Mouse (Mus musculus): ENCODE results near the gene Unc79. TPM values are rescaled to one million over a fixed set of nuclear protein-coding genes. Genes with fewer than 3 reads are reported as not detected.
A peak's percentile ranks its signal among the peaks of the same experiment; 100 is the strongest.

Gene Unc79
- polyA plus RNA-seq, 1 experiment from 2014 or later = 8.3 TPM

DNA sequence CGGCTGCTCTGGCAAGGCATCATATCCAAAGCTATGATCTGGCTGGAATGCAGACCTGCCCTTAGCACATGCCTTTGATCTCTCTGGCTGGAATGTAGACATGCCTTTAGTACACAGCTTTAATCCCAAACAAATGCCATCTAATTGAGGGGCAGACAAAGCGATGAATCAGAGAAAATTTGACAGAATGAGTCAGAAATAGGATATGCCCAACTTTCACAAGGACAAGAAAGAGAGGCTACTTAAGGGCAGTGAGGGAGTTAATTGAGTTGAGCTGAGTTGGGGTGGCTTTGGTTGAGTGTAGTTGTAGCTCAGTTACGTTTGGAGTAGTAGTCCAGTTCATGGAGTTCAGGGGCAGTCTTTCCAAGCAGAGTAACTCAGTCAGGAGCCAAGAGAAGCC is 12.4 kb downstream of the Unc79 start:
- ATAC-seq = no peak
- Histone ChIP-seq H3K4me2 (replicated peaks) (no peak overlapping the region), H3K36me3 (no peaks in the 10 kb centered on the region), H3K4me1 (replicated peaks) (peaks cover 6% of the 10 kb centered on the region; the same call in 1 of the 2 replicates), H3K27me3 (no peaks in the 10 kb centered on the region), H3K9me3 (no peaks in the 10 kb centered on the region), H3K4me3 (replicated peaks) (no peak overlapping the region), H3K27ac (no peak overlapping the region), H3K9ac (replicated peaks) (no peak overlapping the region)
- WGBS = 74% methylated on average over 3 of the region's 3 CpGs

DNA sequence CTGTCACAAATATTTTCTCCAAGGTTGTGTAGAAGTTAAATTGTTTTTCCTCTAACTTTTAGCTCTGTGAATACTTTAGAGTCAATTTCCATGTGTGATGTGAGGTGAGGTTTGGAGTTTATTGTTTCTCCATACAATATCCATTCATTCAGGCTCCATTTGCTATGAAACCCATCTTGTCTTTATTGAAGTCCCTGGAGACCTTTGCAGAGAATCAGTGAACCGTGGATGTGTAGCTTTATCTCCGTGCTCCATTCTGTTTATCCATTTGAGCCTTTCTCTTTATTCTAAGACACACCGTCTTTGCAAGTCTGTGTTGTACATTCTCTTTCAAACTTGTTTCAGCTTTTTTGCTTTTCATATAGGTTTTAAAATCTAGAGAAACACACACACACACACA is 15.8 kb downstream of the Unc79 start:
- 7% methylated on average over 3 of the region's 3 CpGs for WGBS
- H3K4me3 ChIP-seq (replicated peaks) = no peak overlapping the region
- H3K9ac ChIP-seq (replicated peaks) = no peak overlapping the region
- H3K27ac ChIP-seq = no peak overlapping the region
- no peaks in the 10 kb centered on the region for H3K9me3 ChIP-seq
- H3K27me3 ChIP-seq = no peaks in the 10 kb centered on the region
- no peaks in the 10 kb centered on the region for H3K36me3 ChIP-seq
- ATAC-seq = no peak
- H3K4me1 ChIP-seq (replicated peaks) = peaks cover 13% of the 10 kb centered on the region
- H3K4me2 ChIP-seq (replicated peaks) = no peak overlapping the region

DNA sequence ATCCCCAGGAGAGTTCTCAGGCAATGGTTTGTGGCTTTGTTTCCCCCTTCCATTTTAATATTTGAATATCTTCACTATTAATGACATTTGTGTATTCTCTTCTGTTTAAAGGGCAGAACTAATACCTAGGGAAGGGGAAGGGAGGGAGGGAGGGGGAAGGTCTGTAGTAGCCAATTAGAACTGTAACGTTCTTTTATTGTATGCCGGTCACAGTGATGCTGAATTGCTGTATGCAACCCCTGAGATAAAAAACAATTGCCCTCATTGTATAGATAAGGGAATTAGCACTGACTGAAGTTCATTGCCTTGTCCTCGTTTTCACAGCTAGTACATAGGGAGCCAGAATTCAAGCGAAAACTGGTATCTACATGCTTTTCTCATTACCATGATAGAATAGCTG is 31.9 kb downstream of the Unc79 start:
- no peak overlapping the region for H3K9ac ChIP-seq (replicated peaks)
- peaks cover 34% of the 10 kb centered on the region for H3K4me1 ChIP-seq (replicated peaks)
- H3K36me3 ChIP-seq = no peaks in the 10 kb centered on the region
- ATAC-seq = peak; percentile 62; the same call in 1 of the 2 replicates
- H3K27me3 ChIP-seq = no peaks in the 10 kb centered on the region
- H3K4me3 ChIP-seq (replicated peaks) = no peak overlapping the region
- peak overlapping the region; percentile 67 for H3K27ac ChIP-seq
- no peak overlapping the region for H3K4me2 ChIP-seq (replicated peaks)
- no peaks in the 10 kb centered on the region for H3K9me3 ChIP-seq
- 35% methylated on average over 4 of the region's 4 CpGs for WGBS

DNA sequence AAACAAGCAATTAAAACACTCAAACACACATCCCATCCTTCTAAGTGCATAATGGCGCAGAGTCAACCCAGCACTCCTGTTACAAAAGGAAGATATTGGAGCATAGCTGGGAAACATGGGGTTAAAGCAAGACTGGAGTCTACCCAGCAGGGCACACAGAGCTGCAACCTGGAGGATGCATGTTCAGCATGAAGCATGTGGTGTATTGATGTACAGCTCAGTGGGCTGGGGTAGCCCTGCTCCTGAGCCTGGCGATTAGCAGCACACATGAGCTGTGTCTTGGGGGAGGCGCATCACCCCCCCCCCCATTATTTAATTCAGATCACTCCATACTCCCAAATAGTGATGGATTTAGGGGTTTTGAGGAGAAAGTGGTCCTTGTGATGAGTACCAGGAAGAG is 32.9 kb downstream of the Unc79 start:
- no peaks in the 10 kb centered on the region for H3K27me3 ChIP-seq
- no peaks in the 10 kb centered on the region for H3K36me3 ChIP-seq
- peaks cover 38% of the 10 kb centered on the region for H3K4me1 ChIP-seq (replicated peaks)
- H3K27ac ChIP-seq = peak overlapping the region; percentile 30; the same call in 1 of the 2 replicates
- ATAC-seq = peak; percentile 64
- no peak overlapping the region for H3K4me3 ChIP-seq (replicated peaks)
- no peak overlapping the region for H3K4me2 ChIP-seq (replicated peaks)
- 0 out of 2 replicates have a peak overlapping the region, but pooled peaks have one; percentile 7 for H3K9ac ChIP-seq (replicated peaks)
- no peaks in the 10 kb centered on the region for H3K9me3 ChIP-seq
- 86% methylated on average over 3 of the region's 3 CpGs for WGBS

DNA sequence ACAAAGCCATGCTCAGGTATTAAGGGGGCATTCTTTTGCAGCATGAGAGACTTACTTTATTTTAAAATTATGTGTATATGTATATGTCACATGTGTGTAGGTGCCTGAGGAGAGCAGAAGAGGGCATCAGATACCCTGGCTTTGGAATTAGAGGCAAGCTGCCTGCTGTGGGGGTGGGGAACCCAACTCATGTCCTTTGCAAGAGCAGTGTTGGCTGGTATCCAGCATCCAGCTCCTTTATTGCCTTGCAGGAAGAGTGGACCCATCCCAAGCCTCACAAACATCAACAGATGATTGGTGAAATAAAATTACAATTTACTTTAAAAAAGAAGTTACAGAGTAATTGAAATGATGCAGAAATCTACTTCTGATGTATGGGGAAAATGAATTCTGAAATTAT is 36.7 kb downstream of the Unc79 start:
- no peaks in the 10 kb centered on the region for H3K36me3 ChIP-seq
- no peak overlapping the region for H3K9ac ChIP-seq (replicated peaks)
- no peaks in the 10 kb centered on the region for H3K9me3 ChIP-seq
- no peaks in the 10 kb centered on the region for H3K27me3 ChIP-seq
- H3K4me1 ChIP-seq (replicated peaks) = peaks cover 28% of the 10 kb centered on the region
- no peak overlapping the region for H3K27ac ChIP-seq
- ATAC-seq = no peak
- no peak overlapping the region for H3K4me2 ChIP-seq (replicated peaks)
- no peak overlapping the region for H3K4me3 ChIP-seq (replicated peaks)

DNA sequence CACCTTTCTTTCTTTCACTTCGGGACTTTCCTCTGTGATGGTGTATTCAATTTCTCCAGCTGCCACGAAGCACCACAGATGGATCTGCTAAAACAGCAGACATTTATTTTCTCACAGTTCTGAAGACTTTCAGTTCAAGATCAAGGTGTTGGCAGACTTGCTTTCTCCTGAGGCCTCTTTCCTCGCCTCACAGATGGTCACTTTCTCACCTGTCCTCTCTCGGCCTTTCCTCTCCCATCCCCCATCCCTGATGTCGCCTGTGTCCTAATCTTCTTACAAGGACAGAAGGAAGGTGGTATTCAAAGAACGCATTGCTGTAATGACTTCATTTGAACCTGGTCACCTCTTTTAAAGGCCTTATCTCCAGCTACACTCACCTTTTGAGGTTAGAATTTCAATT is 39.1 kb downstream of the Unc79 start:
- Histone ChIP-seq H3K4me3 (replicated peaks) (no peak overlapping the region), H3K36me3 (peaks cover 9% of the 10 kb centered on the region), H3K9me3 (no peaks in the 10 kb centered on the region), H3K27ac (no peak overlapping the region), H3K4me1 (replicated peaks) (peaks cover 8% of the 10 kb centered on the region; the same call in 1 of the 2 replicates), H3K27me3 (no peaks in the 10 kb centered on the region), H3K9ac (replicated peaks) (no peak overlapping the region), H3K4me2 (replicated peaks) (no peak overlapping the region)
- WGBS = 83% methylated on average over 6 of the region's 6 CpGs
- ATAC-seq = no peak

DNA sequence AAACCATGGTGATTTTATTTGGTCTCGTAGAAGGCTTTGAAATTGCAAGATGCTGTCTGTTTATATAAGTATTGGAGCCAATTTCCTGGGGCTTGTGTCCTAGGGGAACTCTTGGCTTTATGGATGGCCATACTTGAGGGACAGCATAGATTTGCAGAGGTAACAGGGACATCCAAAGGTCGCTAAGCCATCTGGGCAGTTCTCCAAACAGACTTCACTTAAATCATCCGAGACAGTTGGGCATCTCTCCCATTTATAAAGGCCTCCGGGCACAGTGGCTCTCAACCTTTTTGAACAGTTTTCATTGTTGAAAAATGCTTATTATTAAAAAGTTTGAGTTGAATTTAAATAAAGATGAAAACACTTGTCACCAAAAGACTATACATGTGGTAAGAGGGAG is 59.8 kb downstream of the Unc79 start:
- H3K27me3 ChIP-seq = no peaks in the 10 kb centered on the region
- ATAC-seq = no peak
- H3K4me2 ChIP-seq (replicated peaks) = no peak overlapping the region
- peaks cover 14% of the 10 kb centered on the region for H3K36me3 ChIP-seq
- no peak overlapping the region for H3K27ac ChIP-seq
- WGBS = 58% methylated on average over 4 of the region's 4 CpGs
- no peak overlapping the region for H3K4me3 ChIP-seq (replicated peaks)
- H3K9me3 ChIP-seq = no peaks in the 10 kb centered on the region
- H3K9ac ChIP-seq (replicated peaks) = no peak overlapping the region
- H3K4me1 ChIP-seq (replicated peaks) = peaks cover 5% of the 10 kb centered on the region

DNA sequence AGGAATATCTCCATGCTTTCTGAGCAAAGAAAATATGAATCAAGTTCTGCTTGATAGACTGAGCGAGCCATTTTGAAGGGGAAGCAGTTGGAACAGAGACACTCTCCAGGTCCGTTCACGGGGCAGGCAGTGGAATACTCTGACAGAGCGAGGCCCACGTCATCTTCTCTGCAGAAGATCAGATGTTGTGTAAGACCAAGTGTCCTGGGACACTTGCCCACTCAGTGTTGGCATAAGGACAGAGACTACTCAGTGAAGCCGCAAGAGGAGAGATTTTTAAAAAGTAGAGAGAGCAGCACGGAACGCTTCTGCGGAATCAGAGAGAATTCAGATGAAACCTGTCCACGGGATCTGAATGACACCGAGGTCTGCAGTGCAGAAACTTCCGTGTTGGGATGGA is 69.5 kb downstream of the Unc79 start:
- ATAC-seq = no peak

DNA sequence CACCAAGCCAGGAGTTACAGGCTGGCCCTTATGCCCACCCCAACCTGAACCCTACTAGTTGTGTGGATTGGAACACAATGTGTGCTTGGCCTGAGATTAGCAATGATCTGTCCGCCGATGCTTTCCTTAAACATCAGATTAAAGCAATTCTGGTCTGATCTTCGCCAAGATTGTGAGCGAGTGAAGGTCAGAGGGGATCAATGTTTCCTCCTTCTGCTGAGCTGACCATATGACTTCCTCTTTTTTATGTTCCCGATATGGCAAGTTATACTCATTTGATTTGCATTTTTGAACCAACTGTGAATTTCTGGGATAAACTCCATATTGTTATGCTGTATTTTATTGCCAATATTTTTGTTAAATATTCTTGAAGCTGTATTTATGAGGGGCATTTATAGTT is 88.0 kb downstream of the Unc79 start:
- 83% methylated on average over 5 of the region's 5 CpGs for WGBS

More for the DNA sequence above, 69.5 kb downstream of the Unc79 start:
- Histone ChIP-seq H3K4me3 (replicated peaks) (no peak overlapping the region), H3K36me3 (peaks cover 14% of the 10 kb centered on the region), H3K4me2 (replicated peaks) (no peak overlapping the region), H3K9me3 (no peaks in the 10 kb centered on the region), H3K27me3 (no peaks in the 10 kb centered on the region), H3K27ac (no peak overlapping the region), H3K9ac (replicated peaks) (no peak overlapping the region), H3K4me1 (replicated peaks) (no peaks in the 10 kb centered on the region)
- 94% methylated on average over 12 of the region's 12 CpGs for WGBS

DNA sequence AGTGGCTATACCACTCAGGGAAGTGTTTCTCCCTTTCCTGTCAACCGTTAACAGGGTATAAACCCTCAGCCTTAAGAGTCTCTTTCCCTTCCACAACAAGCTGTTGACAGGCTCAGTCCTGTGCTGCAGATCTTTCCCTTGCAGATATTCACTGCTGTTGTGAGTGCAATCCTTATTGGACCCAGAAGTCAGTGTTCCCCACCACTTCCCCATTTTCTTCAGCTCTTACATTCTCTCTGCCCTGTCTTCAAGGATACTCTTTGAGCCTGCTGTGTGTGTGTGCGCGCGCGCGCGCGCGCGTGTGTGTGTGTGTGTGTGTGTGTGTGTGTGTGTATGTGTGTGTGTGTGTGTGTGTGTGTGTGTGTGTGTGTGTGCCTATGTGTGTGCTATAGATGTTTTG is 90.7 kb downstream of the Unc79 start:
- Histone ChIP-seq H3K9me3 (no peaks in the 10 kb centered on the region; the same call in 1 of the 2 replicates), H3K4me2 (replicated peaks) (no peak overlapping the region), H3K36me3 (peaks cover 9% of the 10 kb centered on the region), H3K27ac (no peak overlapping the region), H3K4me3 (replicated peaks) (no peak overlapping the region), H3K4me1 (replicated peaks) (no peaks in the 10 kb centered on the region; the same call in 1 of the 2 replicates), H3K9ac (replicated peaks) (no peak overlapping the region), H3K27me3 (no peaks in the 10 kb centered on the region)
- WGBS = 90% methylated on average over 10 of the region's 10 CpGs
- ATAC-seq = no peak

More for the DNA sequence above, 88.0 kb downstream of the Unc79 start:
- no peak overlapping the region for H3K4me2 ChIP-seq (replicated peaks)
- H3K4me1 ChIP-seq (replicated peaks) = no peaks in the 10 kb centered on the region
- ATAC-seq = no peak
- H3K36me3 ChIP-seq = no peaks in the 10 kb centered on the region
- H3K4me3 ChIP-seq (replicated peaks) = no peak overlapping the region
- H3K9ac ChIP-seq (replicated peaks) = no peak overlapping the region
- H3K9me3 ChIP-seq = no peaks in the 10 kb centered on the region
- H3K27me3 ChIP-seq = no peaks in the 10 kb centered on the region
- H3K27ac ChIP-seq = no peak overlapping the region

DNA sequence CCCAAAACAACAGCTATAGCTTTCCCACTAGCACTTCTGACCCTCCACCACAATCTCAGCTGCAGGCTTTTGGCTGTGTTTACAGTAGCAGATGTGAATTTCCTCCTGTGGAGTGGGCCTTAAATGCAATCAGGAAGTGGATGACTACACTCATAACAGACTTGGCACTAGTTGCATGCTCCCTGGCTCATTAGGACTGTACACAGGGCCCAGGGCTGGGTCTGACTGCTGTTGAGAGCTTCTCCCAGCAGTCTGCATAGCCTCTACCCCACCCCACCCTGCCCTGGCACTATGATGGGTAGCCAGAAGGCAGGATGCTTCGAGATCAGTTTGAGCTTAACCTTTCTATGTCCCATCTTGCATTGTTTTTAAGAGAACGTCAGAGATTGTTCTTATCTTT is 91.5 kb downstream of the Unc79 start:
- no peak for ATAC-seq
- H3K27ac ChIP-seq = no peak overlapping the region
- no peak overlapping the region for H3K9ac ChIP-seq (replicated peaks)
- no peak overlapping the region for H3K4me3 ChIP-seq (replicated peaks)
- no peaks in the 10 kb centered on the region; the same call in 1 of the 2 replicates for H3K9me3 ChIP-seq
- peaks cover 9% of the 10 kb centered on the region for H3K36me3 ChIP-seq
- no peak overlapping the region for H3K4me2 ChIP-seq (replicated peaks)
- 76% methylated on average over 2 of the region's 2 CpGs for WGBS
- H3K4me1 ChIP-seq (replicated peaks) = no peaks in the 10 kb centered on the region; the same call in 1 of the 2 replicates
- H3K27me3 ChIP-seq = no peaks in the 10 kb centered on the region

DNA sequence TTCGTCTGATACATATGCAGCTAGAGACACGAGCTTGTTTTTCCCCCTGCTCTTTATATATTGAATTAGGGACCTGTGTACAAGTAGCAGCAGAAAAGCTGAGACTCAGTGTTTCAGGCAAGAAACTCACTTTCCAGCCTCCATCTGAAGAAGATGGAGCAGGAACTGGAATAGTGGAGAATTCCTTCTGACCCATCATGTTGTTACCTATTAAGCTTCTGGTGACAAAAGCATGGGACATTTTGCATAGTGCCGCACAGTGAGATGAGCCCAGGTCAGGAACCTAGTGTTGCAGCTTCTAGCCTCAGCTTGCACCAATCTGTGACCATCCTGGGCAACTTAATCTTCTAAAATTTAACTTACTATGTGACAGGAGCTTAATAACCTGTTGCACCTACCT is 92.7 kb downstream of the Unc79 start:
- Histone ChIP-seq H3K4me2 (replicated peaks) (no peak overlapping the region), H3K4me3 (replicated peaks) (no peak overlapping the region), H3K9me3 (no peaks in the 10 kb centered on the region; the same call in 1 of the 2 replicates), H3K4me1 (replicated peaks) (no peaks in the 10 kb centered on the region; the same call in 1 of the 2 replicates), H3K27me3 (no peaks in the 10 kb centered on the region), H3K9ac (replicated peaks) (no peak overlapping the region), H3K36me3 (peaks cover 9% of the 10 kb centered on the region), H3K27ac (no peak overlapping the region)
- ATAC-seq = no peak
- WGBS = 94% methylated on average over 3 of the region's 3 CpGs

DNA sequence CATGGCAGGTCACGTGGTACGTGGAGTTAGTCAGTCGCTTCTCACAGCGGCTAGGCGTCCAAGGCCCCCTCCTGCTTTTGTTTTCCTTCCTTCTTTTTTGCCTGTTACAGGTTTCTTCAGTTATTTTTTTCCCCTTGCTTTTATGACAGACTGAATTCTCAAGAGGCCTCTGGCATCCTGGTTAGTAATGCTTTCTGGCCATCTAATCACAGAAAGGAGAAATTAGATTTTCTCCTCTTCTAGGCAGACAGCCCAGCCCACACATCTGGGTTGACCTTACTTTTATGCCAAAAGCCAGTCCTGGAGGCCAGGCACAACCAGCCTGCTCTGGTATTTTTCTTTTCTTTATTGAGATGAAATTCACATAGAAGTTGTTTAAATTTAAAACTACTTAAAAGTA is 94.1 kb downstream of the Unc79 start:
- Histone ChIP-seq H3K9ac (replicated peaks) (no peak overlapping the region), H3K27ac (no peak overlapping the region), H3K27me3 (no peaks in the 10 kb centered on the region), H3K4me1 (replicated peaks) (no peaks in the 10 kb centered on the region; the same call in 1 of the 2 replicates), H3K4me3 (replicated peaks) (no peak overlapping the region), H3K36me3 (peaks cover 21% of the 10 kb centered on the region), H3K9me3 (no peaks in the 10 kb centered on the region; the same call in 1 of the 2 replicates), H3K4me2 (replicated peaks) (no peak overlapping the region)
- no peak for ATAC-seq
- WGBS = 95% methylated on average over 5 of the region's 5 CpGs
